Mouse (Mus musculus): Measurements from ENCODE around the gene Timm22. TPM values are rescaled to one million over a fixed set of nuclear protein-coding genes. Genes with fewer than 3 reads are reported as not detected.

Gene Timm22
- polyA plus RNA-seq, 1 experiment from 2014 or later: 95.9 TPM

DNA sequence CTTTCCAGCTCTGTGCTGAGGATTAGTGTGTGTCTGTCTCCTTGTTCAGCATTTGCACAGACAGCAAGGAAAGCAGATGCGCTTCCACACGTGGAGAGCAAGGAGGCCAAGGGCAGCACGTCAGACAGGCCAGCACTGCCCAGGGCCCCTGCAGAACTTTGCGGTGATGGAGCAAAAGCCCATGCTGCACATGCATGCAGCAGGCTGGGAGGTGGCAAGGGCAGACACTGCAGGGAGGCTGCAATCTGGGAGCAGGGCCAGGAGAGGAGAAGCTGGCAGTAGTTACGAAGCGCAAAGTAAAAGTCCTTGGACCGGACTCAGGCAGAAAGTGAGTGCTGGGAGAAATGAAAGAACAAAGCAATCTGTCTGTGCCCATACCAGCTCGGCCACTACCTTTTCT lies 11.7 kb downstream of the Timm22 start:
- Histone ChIP-seq H3K9me3 (replicated peaks; ENCODE audit: control insufficient read depth, low read length, poor library complexity, severe bottlenecking) (no peaks in the 10 kb centered on the region), H3K27ac (ENCODE audit: low read length) (no peak overlapping the region; the same call in 1 of the 2 replicates), H3K36me3 (ENCODE audit: control insufficient read depth, insufficient read depth, low read length) (peaks cover 65% of the 10 kb centered on the region), H3K27me3 (ENCODE audit: control insufficient read depth, insufficient read depth, low read depth, low read length) (no peaks in the 10 kb centered on the region), H3K9ac (ENCODE audit: low read depth, low read length) (no peak overlapping the region), H3K4me1 (ENCODE audit: control insufficient read depth, insufficient read depth, low read length) (no peaks in the 10 kb centered on the region), H3K4me2 (ENCODE audit: low read length) (no peak overlapping the region), H3K4me3 (ENCODE audit: low read depth, low read length) (no peak overlapping the region)
- 79% methylated on average over 8 of the region's 8 CpGs for WGBS
- ATAC-seq: no peak

DNA sequence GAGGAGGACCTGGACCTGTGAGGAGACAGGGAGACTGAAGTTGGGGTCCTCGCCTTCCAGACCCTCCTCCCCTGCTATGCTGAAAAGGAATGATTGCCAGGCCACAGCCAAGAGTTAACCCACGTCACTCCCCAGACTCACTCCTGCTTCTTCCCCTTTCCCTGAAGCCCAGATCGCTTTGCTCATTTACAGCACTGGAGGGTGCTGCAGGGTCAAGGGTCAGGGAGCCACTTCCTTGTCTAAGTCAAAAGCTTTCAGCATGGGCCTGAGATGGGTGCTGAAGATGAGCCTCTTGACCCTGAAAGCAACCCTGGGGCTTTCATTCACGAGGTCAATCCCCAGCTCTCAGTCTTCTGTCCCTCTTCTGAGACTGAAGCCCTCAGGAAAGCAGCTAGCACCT lies 12.4 kb downstream of the Timm22 start:
- H3K36me3 ChIP-seq (ENCODE audit: control insufficient read depth, insufficient read depth, low read length): peaks cover 70% of the 10 kb centered on the region
- ATAC-seq: no peak
- no peaks in the 10 kb centered on the region for H3K4me1 ChIP-seq (ENCODE audit: control insufficient read depth, insufficient read depth, low read length)
- H3K4me3 ChIP-seq (ENCODE audit: low read depth, low read length): no peak overlapping the region
- no peaks in the 10 kb centered on the region for H3K27me3 ChIP-seq (ENCODE audit: control insufficient read depth, insufficient read depth, low read depth, low read length)
- H3K4me2 ChIP-seq (ENCODE audit: low read length): no peak overlapping the region
- no peaks in the 10 kb centered on the region for H3K9me3 ChIP-seq (replicated peaks; ENCODE audit: control insufficient read depth, low read length, poor library complexity, severe bottlenecking)
- WGBS: 66% methylated on average over 4 of the region's 4 CpGs
- no peak overlapping the region for H3K9ac ChIP-seq (ENCODE audit: low read depth, low read length)
- H3K27ac ChIP-seq (ENCODE audit: low read length): no peak overlapping the region; the same call in 1 of the 2 replicates

DNA sequence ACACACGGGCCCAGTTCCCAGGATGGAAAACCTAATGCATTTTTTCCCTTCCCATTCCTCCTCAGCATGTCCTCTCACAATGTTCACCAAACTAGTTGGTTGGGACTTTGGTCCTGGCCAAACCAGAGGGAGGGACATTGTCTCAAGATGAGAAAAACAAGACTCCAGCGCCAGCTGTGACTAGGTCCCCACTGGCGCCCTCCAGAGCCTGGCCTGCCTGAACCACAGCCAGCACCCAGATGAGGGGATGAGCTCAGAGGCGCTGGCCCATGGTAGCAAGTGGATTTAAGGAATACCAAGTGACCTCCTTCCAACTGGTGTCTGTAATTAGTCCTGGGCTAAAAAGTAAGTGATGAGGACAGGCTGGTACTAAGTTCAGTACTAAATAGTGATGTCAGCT lies 14.1 kb downstream of the Timm22 start:
- Histone ChIP-seq H3K27me3 (ENCODE audit: control insufficient read depth, insufficient read depth, low read depth, low read length) (no peaks in the 10 kb centered on the region), H3K27ac (ENCODE audit: low read length) (no peak overlapping the region), H3K4me1 (ENCODE audit: control insufficient read depth, insufficient read depth, low read length) (no peaks in the 10 kb centered on the region), H3K9me3 (replicated peaks; ENCODE audit: control insufficient read depth, low read length, poor library complexity, severe bottlenecking) (no peaks in the 10 kb centered on the region), H3K9ac (ENCODE audit: low read depth, low read length) (no peak overlapping the region), H3K4me3 (ENCODE audit: low read depth, low read length) (no peak overlapping the region), H3K4me2 (ENCODE audit: low read length) (no peak overlapping the region), H3K36me3 (ENCODE audit: control insufficient read depth, insufficient read depth, low read length) (peaks cover 65% of the 10 kb centered on the region)
- no peak for ATAC-seq
- WGBS: 71% methylated on average over 4 of the region's 4 CpGs

DNA sequence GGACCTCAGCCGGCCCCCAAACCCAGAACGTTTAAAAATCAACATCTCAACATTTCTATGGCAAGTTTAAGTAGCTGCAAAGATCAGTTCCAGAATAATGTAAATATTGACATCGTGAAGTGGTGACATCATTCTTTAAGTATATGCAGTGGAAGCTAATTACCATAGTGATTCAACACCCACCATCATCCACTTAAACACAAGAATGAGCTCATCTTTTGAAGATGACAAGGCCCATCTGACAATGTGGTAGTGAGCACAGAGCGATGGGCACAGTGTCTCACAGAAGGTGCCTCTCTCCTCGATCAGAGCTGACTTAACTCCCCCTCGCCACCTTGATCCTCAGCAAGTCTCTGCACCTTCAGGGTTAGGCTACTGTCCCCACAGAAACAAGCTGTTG lies 19.0 kb downstream of the Timm22 start:
- no peak overlapping the region for H3K27ac ChIP-seq (ENCODE audit: low read length)
- H3K27me3 ChIP-seq (ENCODE audit: control insufficient read depth, insufficient read depth, low read depth, low read length): no peaks in the 10 kb centered on the region
- H3K4me3 ChIP-seq (ENCODE audit: low read depth, low read length): no peak overlapping the region
- peaks cover 31% of the 10 kb centered on the region for H3K36me3 ChIP-seq (ENCODE audit: control insufficient read depth, insufficient read depth, low read length)
- WGBS: 85% methylated on average over 6 of the region's 6 CpGs
- H3K9me3 ChIP-seq (replicated peaks; ENCODE audit: control insufficient read depth, low read length, poor library complexity, severe bottlenecking): no peaks in the 10 kb centered on the region
- H3K9ac ChIP-seq (ENCODE audit: low read depth, low read length): no peak overlapping the region
- H3K4me2 ChIP-seq (ENCODE audit: low read length): no peak overlapping the region
- no peaks in the 10 kb centered on the region for H3K4me1 ChIP-seq (ENCODE audit: control insufficient read depth, insufficient read depth, low read length)
- ATAC-seq: no peak

DNA sequence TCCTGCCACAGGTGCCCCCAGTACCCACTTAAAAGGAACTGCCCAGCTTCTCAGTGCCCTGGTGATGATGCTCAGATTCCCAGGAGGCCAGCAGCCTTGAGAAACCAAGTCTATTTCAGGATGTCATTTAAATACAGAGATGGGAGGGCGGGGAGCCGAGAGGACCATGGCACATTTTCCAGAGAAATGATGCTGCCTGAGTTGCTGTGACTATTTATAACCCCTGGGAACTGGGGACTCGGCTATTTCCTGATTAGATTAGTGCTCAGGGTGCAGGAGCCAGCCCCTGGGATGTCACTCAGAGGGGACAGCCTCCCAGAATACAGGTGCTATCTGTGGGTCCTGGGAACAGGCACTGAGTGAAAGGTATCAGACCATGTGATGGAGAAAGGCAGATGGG lies 21.0 kb downstream of the Timm22 start:
- Histone ChIP-seq H3K4me1 (ENCODE audit: control insufficient read depth, insufficient read depth, low read length) (no peaks in the 10 kb centered on the region), H3K9me3 (replicated peaks; ENCODE audit: control insufficient read depth, low read length, poor library complexity, severe bottlenecking) (no peaks in the 10 kb centered on the region), H3K27me3 (ENCODE audit: control insufficient read depth, insufficient read depth, low read depth, low read length) (no peaks in the 10 kb centered on the region), H3K4me3 (ENCODE audit: low read depth, low read length) (no peak overlapping the region), H3K4me2 (ENCODE audit: low read length) (no peak overlapping the region), H3K36me3 (ENCODE audit: control insufficient read depth, insufficient read depth, low read length) (peaks cover 28% of the 10 kb centered on the region), H3K27ac (ENCODE audit: low read length) (no peak overlapping the region), H3K9ac (ENCODE audit: low read depth, low read length) (no peak overlapping the region)
- no peak for ATAC-seq
- 79% methylated on average over 3 of the region's 3 CpGs for WGBS

DNA sequence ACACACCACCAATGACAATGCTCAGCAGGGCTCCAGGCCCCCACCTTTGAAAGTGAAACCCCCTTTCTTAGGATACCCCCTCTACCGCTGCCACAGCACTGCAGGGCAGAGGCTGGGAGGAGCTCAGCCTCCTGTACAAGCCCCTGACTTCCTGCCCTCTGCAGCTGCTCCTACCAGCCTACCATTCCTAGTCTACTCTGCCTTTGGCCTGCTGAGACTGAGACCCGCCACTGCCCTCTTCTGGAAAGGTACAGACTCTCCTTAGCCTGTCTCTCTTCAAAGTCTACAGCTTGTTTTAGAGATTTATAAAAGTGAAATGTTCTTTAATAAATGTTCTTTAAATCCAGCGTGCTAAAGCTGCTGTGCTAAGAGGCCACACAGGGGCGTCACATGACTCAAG lies 22.3 kb downstream of the Timm22 start:
- peak overlapping the region; percentile 30; the same call in 1 of the 2 replicates for H3K27ac ChIP-seq (ENCODE audit: low read length)
- no peaks in the 10 kb centered on the region for H3K27me3 ChIP-seq (ENCODE audit: control insufficient read depth, insufficient read depth, low read depth, low read length)
- no peak for ATAC-seq
- H3K36me3 ChIP-seq (ENCODE audit: control insufficient read depth, insufficient read depth, low read length): peaks cover 22% of the 10 kb centered on the region
- H3K9ac ChIP-seq (ENCODE audit: low read depth, low read length): no peak overlapping the region
- no peak overlapping the region for H3K4me2 ChIP-seq (ENCODE audit: low read length)
- H3K4me3 ChIP-seq (ENCODE audit: low read depth, low read length): no peak overlapping the region
- no peaks in the 10 kb centered on the region for H3K4me1 ChIP-seq (ENCODE audit: control insufficient read depth, insufficient read depth, low read length)
- whole genome bisulfite sequencing: 57% methylated on average over 4 of the region's 4 CpGs
- no peaks in the 10 kb centered on the region for H3K9me3 ChIP-seq (replicated peaks; ENCODE audit: control insufficient read depth, low read length, poor library complexity, severe bottlenecking)

DNA sequence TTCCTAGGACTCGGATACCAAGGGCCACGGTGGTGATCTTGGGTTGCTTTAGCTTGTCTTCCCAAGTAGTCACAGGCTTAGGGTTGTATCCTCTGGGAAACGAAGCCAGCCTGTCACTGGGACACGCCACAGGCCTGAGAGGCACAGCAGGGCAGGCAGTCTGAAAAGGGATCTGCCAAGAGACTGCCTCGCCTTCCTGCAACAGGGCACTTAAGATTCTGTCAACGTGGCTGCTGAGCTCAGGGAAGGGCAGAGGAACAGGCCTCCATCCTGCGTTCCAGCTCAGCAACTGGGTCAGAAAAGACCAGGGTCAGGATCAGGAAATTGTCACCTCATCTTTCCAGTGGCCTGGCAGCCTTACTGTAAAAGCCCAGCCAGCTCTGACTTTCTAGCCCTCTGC lies 22.8 kb downstream of the Timm22 start:
- ATAC-seq: no peak
- Histone ChIP-seq H3K9ac (ENCODE audit: low read depth, low read length) (no peak overlapping the region), H3K9me3 (replicated peaks; ENCODE audit: control insufficient read depth, low read length, poor library complexity, severe bottlenecking) (no peaks in the 10 kb centered on the region), H3K4me1 (ENCODE audit: control insufficient read depth, insufficient read depth, low read length) (no peaks in the 10 kb centered on the region), H3K27me3 (ENCODE audit: control insufficient read depth, insufficient read depth, low read depth, low read length) (no peaks in the 10 kb centered on the region), H3K4me2 (ENCODE audit: low read length) (no peak overlapping the region), H3K36me3 (ENCODE audit: control insufficient read depth, insufficient read depth, low read length) (peaks cover 19% of the 10 kb centered on the region), H3K27ac (ENCODE audit: low read length) (peak overlapping the region; percentile 30; the same call in 1 of the 2 replicates), H3K4me3 (ENCODE audit: low read depth, low read length) (no peak overlapping the region)
- WGBS: 55% methylated on average over 7 of the region's 7 CpGs

DNA sequence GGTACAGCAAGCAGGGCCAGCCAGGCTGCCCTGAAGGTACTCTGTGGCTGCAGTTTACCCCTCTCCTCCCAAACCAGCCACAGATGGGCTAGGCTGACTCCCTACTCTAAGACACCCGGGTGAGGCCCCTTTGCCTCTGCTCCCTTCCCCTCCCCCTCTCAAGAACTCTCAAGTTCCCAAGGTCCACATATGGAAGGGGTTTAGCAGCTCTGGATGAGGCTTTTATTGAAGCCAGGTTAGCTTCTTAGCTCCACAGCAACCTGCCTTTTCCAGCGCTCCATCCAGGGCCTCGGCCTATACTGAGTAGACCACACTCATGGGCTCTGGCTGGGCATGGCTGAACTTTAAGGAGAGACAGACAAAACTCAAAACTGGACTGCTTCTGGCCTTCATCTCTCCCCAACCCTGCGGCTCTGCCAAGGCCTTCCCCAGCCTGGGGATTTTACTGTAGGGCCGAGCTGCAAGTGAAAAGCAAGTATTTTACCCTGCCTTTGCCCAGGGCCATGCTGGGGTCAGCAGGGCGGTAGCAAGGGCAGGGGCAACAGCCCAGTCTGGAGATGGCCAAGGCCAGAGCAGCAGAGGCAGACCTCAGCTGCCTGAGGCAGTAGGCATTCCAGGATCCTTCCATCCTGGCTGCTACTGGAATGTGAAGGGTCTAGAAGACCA lies 23.3 kb downstream of the Timm22 start:
- no peaks in the 10 kb centered on the region for H3K9me3 ChIP-seq (replicated peaks; ENCODE audit: control insufficient read depth, low read length, poor library complexity, severe bottlenecking)
- no peak overlapping the region for H3K4me2 ChIP-seq (ENCODE audit: low read length)
- H3K4me3 ChIP-seq (ENCODE audit: low read depth, low read length): no peak overlapping the region
- peak overlapping the region; percentile 1; the same call in 1 of the 2 replicates for H3K27ac ChIP-seq (ENCODE audit: low read length)
- H3K9ac ChIP-seq (ENCODE audit: low read depth, low read length): no peak overlapping the region
- no peak for ATAC-seq
- peaks cover 14% of the 10 kb centered on the region for H3K36me3 ChIP-seq (ENCODE audit: control insufficient read depth, insufficient read depth, low read length)
- no peaks in the 10 kb centered on the region for H3K4me1 ChIP-seq (ENCODE audit: control insufficient read depth, insufficient read depth, low read length)
- 72% methylated on average over 6 of the region's 6 CpGs for WGBS
- H3K27me3 ChIP-seq (ENCODE audit: control insufficient read depth, insufficient read depth, low read depth, low read length): no peaks in the 10 kb centered on the region

DNA sequence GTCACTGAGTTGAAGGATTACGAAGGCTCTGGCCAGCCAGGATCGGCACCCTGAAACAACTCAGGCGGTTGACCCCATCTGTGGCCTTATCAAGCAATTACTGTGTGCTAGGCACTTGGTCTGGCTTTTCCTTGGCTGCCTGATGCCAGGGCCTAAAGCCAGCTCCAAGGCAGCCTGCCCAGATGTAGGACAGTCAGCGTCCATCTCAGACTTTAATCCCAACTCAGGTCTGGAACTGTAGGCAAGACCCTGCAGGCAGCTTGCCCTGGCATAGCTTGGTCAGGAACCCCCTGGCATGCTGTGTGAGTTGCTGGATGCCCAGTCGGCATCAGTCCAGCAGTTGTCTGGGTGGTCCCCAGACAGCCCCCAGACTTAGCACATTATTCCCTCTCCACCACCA lies 29.3 kb downstream of the Timm22 start:
- Histone ChIP-seq H3K36me3 (ENCODE audit: control insufficient read depth, insufficient read depth, low read length) (peaks cover 16% of the 10 kb centered on the region), H3K9ac (ENCODE audit: low read depth, low read length) (no peak overlapping the region), H3K27me3 (ENCODE audit: control insufficient read depth, insufficient read depth, low read depth, low read length) (no peaks in the 10 kb centered on the region), H3K27ac (ENCODE audit: low read length) (no peak overlapping the region), H3K4me3 (ENCODE audit: low read depth, low read length) (no peak overlapping the region), H3K9me3 (replicated peaks; ENCODE audit: control insufficient read depth, low read length, poor library complexity, severe bottlenecking) (no peaks in the 10 kb centered on the region), H3K4me2 (ENCODE audit: low read length) (no peak overlapping the region), H3K4me1 (ENCODE audit: control insufficient read depth, insufficient read depth, low read length) (peaks cover 35% of the 10 kb centered on the region)
- WGBS: 83% methylated on average over 5 of the region's 5 CpGs
- ATAC-seq: 0 out of 2 replicates have a peak, but pooled peaks have one; percentile 18
